Mouse (Mus musculus) mesoderm, embryonic 11.5 days (tissue): ENCODE results near the gene Il31.
"Not testable (repeated sequence)": the region's sequence is repeated elsewhere in the genome, so short reads cannot be mapped to it uniquely, and the experiment has no call there.

Source experiments
- DNase-seq: peaks from one replicate; pipeline ENCODE4 v3.0.0-alpha.2; 2012; ENCODE audit warnings: low read depth, low spot score

Il31 gene

GRCm38 (mm10) chr5:123489112-123489785 is at the start of gene Il31, which contains the start of gene Lrrc43:
Gene Il31, minus strand, starts transcription at chr5:123489489.
Gene Lrrc43, plus strand, starts transcription at chr5:123489305.
- peak; percentile 80 for DNase-seq

GRCm38 (mm10) chr5:123533801-123534200 is 44.5 kb upstream of the Il31 start:
- no peak for DNase-seq

GRCm38 (mm10) chr5:123530056-123530455 is 40.8 kb upstream of the Il31 start:
- DNase-seq: no peak

- DNase-seq: no peak
Measured at GRCm38 (mm10) chr5:123528641-123529040, 39.4 kb upstream of the Il31 start.

- no peak for DNase-seq
Measured at GRCm38 (mm10) chr5:123525916-123526495, 36.7 kb upstream of the Il31 start.

- DNase-seq: no peak
Measured at GRCm38 (mm10) chr5:123525281-123525680, 36.0 kb upstream of the Il31 start, which contains the start of gene Gm49027. Gene Gm49027, minus strand, starts transcription at chr5:123525488.

GRCm38 (mm10) chr5:123524393-123524750 is 35.1 kb upstream of the Il31 start:
- peak; percentile 83 for DNase-seq

GRCm38 (mm10) chr5:123523692-123524392 is 34.6 kb upstream of the Il31 start, which contains the start of gene Diablo:
Gene Diablo, minus strand, starts transcription at chr5:123524176.
- peak; percentile 99 for DNase-seq

GRCm38 (mm10) chr5:123522166-123522565 is 32.9 kb upstream of the Il31 start:
- DNase-seq: no peak

- DNase-seq: no peak
Measured at GRCm38 (mm10) chr5:123521621-123522020, 32.3 kb upstream of the Il31 start.

- DNase-seq: no peak
Measured at GRCm38 (mm10) chr5:123520666-123521065, 31.4 kb upstream of the Il31 start.

GRCm38 (mm10) chr5:123514871-123515270 is 25.6 kb upstream of the Il31 start:
- DNase-seq: no peak

GRCm38 (mm10) chr5:123512102-123512501 is 22.8 kb upstream of the Il31 start:
- no peak for DNase-seq

- DNase-seq: not testable (repeated sequence)
Measured at GRCm38 (mm10) chr5:123511426-123511825, 22.1 kb upstream of the Il31 start.

- DNase-seq: no peak
Measured at GRCm38 (mm10) chr5:123510160-123510559, 20.9 kb upstream of the Il31 start, which contains the start of gene B3gnt4. Gene B3gnt4, plus strand, starts transcription at chr5:123510460.

- no peak for DNase-seq
Measured at GRCm38 (mm10) chr5:123508921-123509320, 19.6 kb upstream of the Il31 start.

GRCm38 (mm10) chr5:123507936-123508723 is 18.8 kb upstream of the Il31 start:
- peak; percentile 97 for DNase-seq

- no peak for DNase-seq
Measured at GRCm38 (mm10) chr5:123501973-123502372, 12.7 kb upstream of the Il31 start.

GRCm38 (mm10) chr5:123499717-123500116 is 10.4 kb upstream of the Il31 start:
- no peak for DNase-seq

GRCm38 (mm10) chr5:123489935-123490334 is 646 bp upstream of the Il31 start:
- peak; percentile 45 for DNase-seq

- no peak for DNase-seq
Measured at GRCm38 (mm10) chr5:123487659-123488395, 1.5 kb downstream of the Il31 start.
